Mouse (Mus musculus) heart, postnatal 0 days (tissue): Measurements from ENCODE around the gene Vezf1. TPM values are rescaled to one million over a fixed set of nuclear protein-coding genes. Genes with fewer than 3 reads are reported as not detected.
"Not testable (repeated sequence)": the region's sequence is repeated elsewhere in the genome, so short reads cannot be mapped to it uniquely, and the experiment has no call there.

Experiments
- ATAC-seq: fragments of 200-750 bp; cut with Nextera tagmentation; 2 replicates; pipeline ENCODE4 v1.8.0; 2017; ENCODE audit warnings: low read depth, moderate number of reproducible peaks, moderate library complexity; ENCODE audit not compliant: insufficient read depth
- DNase-seq: peaks from one replicate; pipeline ENCODE4 v3.0.0-alpha.2; 2016; ENCODE audit warnings: low spot score
- H3K27ac ChIP-seq: fragments of 300-500 bp; sonication (generic); 2 replicates; pipeline ENCODE4 v1.5.1; 2014; ENCODE audit warnings: low read depth, mild to moderate bottlenecking
- H3K27me3 ChIP-seq: fragments of 300-500 bp; sonication (generic); 2 replicates; pipeline ENCODE4 v1.6.1; 2014; ENCODE audit warnings: low read length, mixed read lengths; ENCODE audit not compliant: control insufficient read depth, insufficient read depth
- H3K36me3 ChIP-seq: fragments of 300-500 bp; sonication (generic); replicated peaks from 2 replicates; pipeline ENCODE4 v1.6.1; 2014; ENCODE audit warnings: low read length, mixed read lengths; ENCODE audit not compliant: control insufficient read depth, insufficient read depth
- H3K4me1 ChIP-seq: fragments of 300-500 bp; sonication (generic); 2 replicates; pipeline ENCODE4 v1.6.1; 2014; ENCODE audit warnings: antibody characterized with exemption; ENCODE audit not compliant: control insufficient read depth, insufficient read depth
- H3K4me2 ChIP-seq: fragments of 300-500 bp; sonication (generic); 2 replicates; pipeline ENCODE4 v1.6.1; 2014; ENCODE audit warnings: low read depth, mild to moderate bottlenecking, low read length, moderate library complexity
- H3K4me3 ChIP-seq: fragments of 300-500 bp; sonication (generic); 2 replicates; pipeline ENCODE4 v1.5.1; 2014; ENCODE audit warnings: low read depth, low read length
- H3K9ac ChIP-seq: fragments of 300-500 bp; sonication (generic); replicated peaks from 2 replicates; pipeline ENCODE4 v1.6.1; 2014; ENCODE audit warnings: low read depth, low read length, mixed read lengths
- H3K9me3 ChIP-seq: fragments of 300-500 bp; sonication (generic); replicated peaks from 2 replicates; pipeline ENCODE4 v1.6.1; 2016; ENCODE audit warnings: low read length; ENCODE audit not compliant: control insufficient read depth
- CTCF ChIP-seq: IDR thresholded peaks from 2 replicates; pipeline ENCODE4 v1.5.1; 2016; ENCODE audit warnings: antibody characterized with exemption, control low read depth, low read depth
- EP300 ChIP-seq: IDR thresholded peaks from 2 replicates; pipeline ENCODE4 v1.6.1; 2016; ENCODE audit warnings: antibody characterized with exemption, low read depth
- WGBS: fragments of 180-500 bp; shearing (Covaris S2); extraction: QIAGEN DNeasy Blood & Tissue Kit; methylation state at CpG from one replicate; pipeline ENCODE4 v1.1.7; 2014; 5-methylcytosine and 5-hydroxymethylcytosine counted together
- polyA plus RNA-seq: library from polyadenylated mRNA; unstranded; fragments of >200 nt; fragmentation: Nextera tagmentation; extraction: Ambion mirVana; gene quantifications from 2 replicates; pipeline ENCODE4 v1.2.1, GENCODE M21; 2015
- total RNA-seq: library from RNA; depleted of rRNA; stranded (reverse); fragments of >200 nt; gene quantifications from 2 replicates; pipeline ENCODE4 v1.2.3, GENCODE M21; 2014; ENCODE audit warnings: low replicate concordance

The Vezf1 gene
- total and polyA plus RNA-seq, 2 experiments from 2014 or later: 17.6 to 31.9 TPM

- peaks cover 4% of the 10 kb centered on the region; the same call in 1 of the 2 replicates for H3K36me3 ChIP-seq
- no peak for TF ChIP-seq CTCF
- no peak for TF ChIP-seq EP300
- no peaks in the 10 kb centered on the region for H3K9me3 ChIP-seq
- DNase-seq (no peak), ATAC-seq (no peak)
- no peak overlapping the region for H3K9ac ChIP-seq
- H3K27me3 ChIP-seq: no peaks in the 10 kb centered on the region
- no peak overlapping the region for H3K27ac ChIP-seq
- no peak overlapping the region for H3K4me3 ChIP-seq
- H3K4me2 ChIP-seq: no peak overlapping the region
- peaks cover 10% of the 10 kb centered on the region for H3K4me1 ChIP-seq
Observed at GRCm38 (mm10) chr11:88044314-88044713, 23.8 kb upstream of the Vezf1 start.

- H3K27ac ChIP-seq, H3K9me3 ChIP-seq, H3K9ac ChIP-seq, H3K4me3 ChIP-seq, DNase-seq, ATAC-seq, H3K36me3 ChIP-seq, H3K27me3 ChIP-seq, H3K4me2 ChIP-seq: not testable (repeated sequence)
- peaks cover 18% of the 10 kb centered on the region for H3K4me1 ChIP-seq
- WGBS: 90% methylated on average over 3 of the region's 3 CpGs
Observed at GRCm38 (mm10) chr11:88045159-88045558, 22.9 kb upstream of the Vezf1 start.

GRCm38 (mm10) chr11:88045878-88046277, 22.2 kb upstream of the Vezf1 start:
- Histone ChIP-seq H3K9ac (no peak overlapping the region), H3K4me1 (peaks cover 20% of the 10 kb centered on the region), H3K36me3 (peaks cover 11% of the 10 kb centered on the region), H3K4me3 (no peak overlapping the region), H3K27ac (no peak overlapping the region), H3K4me2 (no peak overlapping the region), H3K9me3 (no peaks in the 10 kb centered on the region), H3K27me3 (no peaks in the 10 kb centered on the region)
- no peak for ATAC-seq
- 85% methylated on average over 4 of the region's 4 CpGs for WGBS
- TF ChIP-seq EP300 (no peak), CTCF (no peak)
- DNase-seq: no peak

- Histone ChIP-seq H3K36me3 (peaks cover 14% of the 10 kb centered on the region), H3K4me2 (peak overlapping the region; percentile 65), H3K27ac (peak overlapping the region; percentile 96; the same call in 1 of the 2 replicates), H3K9ac (peak overlapping the region; percentile 15; the same call in 1 of the 2 replicates), H3K9me3 (no peaks in the 10 kb centered on the region), H3K27me3 (no peaks in the 10 kb centered on the region), H3K4me3 (peak overlapping the region; percentile 72), H3K4me1 (peaks cover 22% of the 10 kb centered on the region)
- no peak for DNase-seq
- 57% methylated on average over 17 of the region's 17 CpGs for WGBS
- TF ChIP-seq CTCF: no peak
- no peak for TF ChIP-seq EP300
- ATAC-seq: no peak
Observed at GRCm38 (mm10) chr11:88046323-88046937, 21.6 kb upstream of the Vezf1 start.

- Histone ChIP-seq H3K4me2 (peak within 1 kb of the TSS; percentile 82), H3K36me3 (peaks cover 14% of the 10 kb centered on the region), H3K9me3 (no peaks in the 10 kb centered on the region), H3K27me3 (no peaks in the 10 kb centered on the region), H3K27ac (peak within 1 kb of the TSS; percentile 96), H3K4me3 (peak within 1 kb of the TSS; percentile 72), H3K9ac (peak within 1 kb of the TSS; percentile 91), H3K4me1 (peaks cover 22% of the 10 kb centered on the region)
- WGBS: under 1% methylated on average over 58 of the region's 60 CpGs
- TF ChIP-seq EP300 (peak; percentile 95), CTCF (no peak)
- DNase-seq (peak; percentile 98), ATAC-seq (peak; percentile 94)
Observed at GRCm38 (mm10) chr11:88046944-88047794, 20.9 kb upstream of the Vezf1 start, which contains the start of gene Srsf1. Gene Srsf1, plus strand, starts transcription at chr11:88047373.
